Mouse (Mus musculus): ENCODE measurements around the gene Rnf169.

- TF ChIP-seq POLR2A (IDR thresholded peaks at IDR 0.05; ENCODE audit: insufficient read depth, low read depth, low read length) (no peak), CTCF (IDR thresholded peaks at IDR 0.05) (no peak), EP300 (IDR thresholded peaks at IDR 0.05; ENCODE audit: insufficient read depth, low read depth, low read length) (no peak)
Observed at GRCm38 (mm10) chr7:99978041-99978440, 2.2 kb downstream of the Rnf169 start.

All from heart, adult 2 months (tissue).